Mouse (Mus musculus) NIH3T3 (cell line): ENCODE measurements around the gene Zdhhc13.
A peak's percentile ranks its signal among the peaks of the same experiment; 100 is the strongest.

ENCODE experiments used
- DNase-seq: peaks from one replicate; pipeline ENCODE4 v3.0.0-alpha.2; 2012; ENCODE audit warnings: low read depth

Gene Zdhhc13

DNA sequence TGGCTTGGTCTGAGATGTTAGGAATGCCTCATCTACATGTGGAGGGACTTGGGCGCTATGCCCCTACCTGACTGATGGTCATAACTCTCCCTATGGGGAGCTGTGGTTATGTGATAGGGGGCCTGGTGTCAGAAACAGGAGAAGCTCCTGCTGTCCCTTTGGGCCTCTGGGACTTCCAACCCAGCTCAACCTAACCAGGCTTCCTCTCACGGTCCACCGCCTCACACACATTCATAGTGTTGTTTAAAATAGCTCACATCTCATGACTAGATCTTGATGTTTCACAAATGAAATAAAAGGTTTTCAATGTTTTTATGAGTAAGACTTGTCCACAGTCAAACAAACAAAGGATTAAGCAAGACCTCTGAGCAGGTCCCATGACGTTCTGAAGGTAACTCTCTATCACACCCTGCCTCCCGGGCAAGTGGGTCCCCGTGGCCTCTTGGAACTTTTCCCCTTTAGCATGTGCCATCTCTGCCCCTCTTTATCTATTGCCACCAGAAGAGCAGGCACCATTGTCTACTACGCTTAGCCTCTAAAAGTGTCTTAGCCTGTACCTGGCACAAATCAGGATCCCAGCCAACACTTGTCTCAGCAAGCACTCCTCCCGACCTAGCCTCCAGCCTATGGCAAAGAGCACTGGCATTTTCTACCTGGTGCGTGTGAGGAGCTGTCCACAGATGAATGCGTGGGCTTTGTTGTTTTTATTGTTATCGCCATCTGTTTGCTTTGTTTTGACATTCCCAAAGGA is 3.9 kb upstream of the Zdhhc13 start:
- no peak for DNase-seq

DNA sequence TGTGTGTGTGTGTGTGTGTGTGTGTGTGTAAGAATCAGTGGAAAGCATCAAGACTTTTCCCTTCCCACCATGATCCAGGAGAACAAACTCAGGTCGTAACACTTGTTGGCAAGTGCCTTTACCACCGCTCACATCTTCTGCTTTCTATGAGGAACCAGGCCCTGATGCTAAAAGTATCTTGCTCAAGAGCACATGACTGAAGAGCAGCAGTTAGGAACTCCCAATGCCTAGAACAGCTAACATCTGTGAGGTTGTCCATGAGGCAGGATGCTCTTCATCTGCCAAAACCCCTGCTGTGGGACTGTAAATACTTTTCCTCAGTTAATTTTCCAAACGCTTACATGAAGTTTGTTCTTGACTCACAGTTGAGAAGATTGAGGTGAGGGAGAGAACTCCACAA is 455 bp upstream of the Zdhhc13 start:
- no peak for DNase-seq

DNA sequence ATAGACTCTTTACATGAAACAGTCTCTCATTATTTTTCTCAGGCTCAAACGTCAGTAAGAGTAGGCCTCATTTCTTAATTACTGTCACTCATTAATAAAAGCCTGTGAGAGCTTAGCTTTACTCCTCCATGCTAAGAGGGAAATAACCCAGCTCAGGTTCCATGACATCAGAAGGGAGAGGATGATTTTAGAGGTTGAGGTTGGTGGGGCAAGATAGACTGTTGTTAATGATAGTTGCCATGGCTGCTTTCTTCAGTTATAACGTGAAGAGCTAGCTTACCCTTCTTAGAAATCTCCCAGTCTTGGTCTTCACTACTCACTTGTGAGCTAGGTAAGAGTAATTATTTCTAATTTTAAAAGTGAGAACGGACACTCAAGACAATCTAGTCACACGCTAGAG is 1.3 kb downstream of the Zdhhc13 start:
- no peak for DNase-seq

GRCm38 (mm10) chr7:48791412-48791811 is 2.6 kb downstream of the Zdhhc13 start:
- no peak for DNase-seq

GRCm38 (mm10) chr7:48795130-48795529 is 6.3 kb downstream of the Zdhhc13 start:
- no peak for DNase-seq

DNA sequence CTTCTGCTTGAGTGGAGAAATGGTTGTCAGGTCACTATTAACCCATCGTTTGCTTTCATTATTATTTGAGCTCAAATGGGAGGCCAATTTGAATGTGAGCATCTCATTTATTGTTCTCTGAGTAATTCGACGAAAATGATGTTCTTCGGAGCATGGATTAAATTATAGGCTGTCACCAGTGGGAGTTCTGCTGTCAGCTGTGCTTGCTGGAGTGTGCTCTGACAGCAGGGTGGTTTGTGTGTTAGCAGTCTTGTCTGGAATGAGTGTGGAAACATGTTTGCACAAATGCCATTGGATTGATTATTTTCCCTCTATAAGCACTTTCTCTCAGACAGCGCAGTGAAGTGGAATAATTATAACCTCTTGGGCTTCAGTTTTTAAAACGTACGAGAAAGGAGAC is 14.6 kb downstream of the Zdhhc13 start:
- no peak for DNase-seq

GRCm38 (mm10) chr7:48806587-48806986 is 17.8 kb downstream of the Zdhhc13 start:
- DNase-seq = no peak

DNA sequence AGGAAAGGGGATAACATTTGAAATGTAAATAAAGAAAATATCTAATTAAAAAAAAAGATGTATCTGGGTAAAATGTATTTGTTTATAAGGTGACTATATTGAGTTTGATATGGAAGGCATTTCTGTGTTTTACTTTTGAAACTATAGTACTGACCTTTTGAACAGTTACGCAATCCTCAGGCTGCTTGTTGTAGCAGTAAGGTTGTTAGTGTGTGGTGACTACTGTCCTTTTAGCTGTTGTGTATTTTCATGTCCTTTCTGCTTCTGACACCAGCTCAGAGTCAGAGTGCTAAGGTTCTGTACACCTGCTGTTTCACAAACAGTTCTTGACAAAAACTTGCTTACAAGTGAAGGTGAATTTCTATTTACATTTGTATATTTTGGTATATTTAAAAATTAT is 21.8 kb downstream of the Zdhhc13 start:
- DNase-seq = no peak

- peak; percentile 17 for DNase-seq
These were observed 23.6 kb downstream of the Zdhhc13 start for GRCm38 (mm10) chr7:48812358-48812757.

GRCm38 (mm10) chr7:48813594-48813993 is 24.8 kb downstream of the Zdhhc13 start:
- peak; percentile 51 for DNase-seq

DNA sequence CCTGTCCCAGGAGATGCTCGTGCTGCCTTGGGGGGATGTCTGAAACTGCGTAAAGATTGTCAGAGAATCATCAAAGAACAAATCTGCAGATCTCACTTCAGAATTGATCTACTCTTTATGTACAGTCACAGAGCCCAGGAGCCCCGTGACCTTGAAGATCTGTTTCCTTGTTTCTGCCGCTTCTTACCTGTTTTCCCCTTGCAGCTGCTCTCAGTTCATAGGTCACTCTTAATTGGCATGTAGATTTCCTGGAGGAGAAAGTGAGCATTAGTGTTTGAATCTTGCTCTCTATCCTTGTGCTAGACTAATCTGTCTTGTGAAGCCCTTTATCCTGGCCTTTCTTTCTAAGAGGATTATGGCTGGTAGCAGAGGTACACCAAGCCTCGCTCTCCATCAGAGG is 32.9 kb downstream of the Zdhhc13 start:
- DNase-seq = no peak

GRCm38 (mm10) chr7:48823621-48824020 is 34.8 kb downstream of the Zdhhc13 start:
- DNase-seq = no peak

GRCm38 (mm10) chr7:48824671-48825070 is 35.9 kb downstream of the Zdhhc13 start:
- DNase-seq = no peak

GRCm38 (mm10) chr7:48825170-48825569 is 36.4 kb downstream of the Zdhhc13 start:
- DNase-seq = no peak

- DNase-seq = no peak
These were observed 40.5 kb downstream of the Zdhhc13 start for GRCm38 (mm10) chr7:48829177-48829910.

DNA sequence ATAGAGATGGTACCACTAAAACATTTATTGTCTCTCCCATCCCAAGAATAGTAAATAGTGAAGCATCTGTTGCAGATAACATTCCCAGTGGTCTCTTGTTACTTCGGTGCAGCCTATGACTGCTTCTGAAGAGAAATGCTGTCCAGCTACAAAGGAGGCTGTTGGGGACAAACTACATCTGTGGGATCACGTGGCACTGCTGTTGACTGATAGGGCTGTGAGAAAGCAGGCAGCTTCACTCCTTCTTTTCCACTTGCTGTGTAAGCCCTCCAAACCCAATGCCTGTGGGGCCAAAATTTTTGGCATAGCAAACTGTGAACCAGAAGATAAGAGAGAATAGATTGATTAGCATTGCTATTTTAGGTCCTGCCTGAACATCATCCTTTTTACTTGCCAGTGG is 41.6 kb downstream of the Zdhhc13 start:
- DNase-seq = no peak

DNA sequence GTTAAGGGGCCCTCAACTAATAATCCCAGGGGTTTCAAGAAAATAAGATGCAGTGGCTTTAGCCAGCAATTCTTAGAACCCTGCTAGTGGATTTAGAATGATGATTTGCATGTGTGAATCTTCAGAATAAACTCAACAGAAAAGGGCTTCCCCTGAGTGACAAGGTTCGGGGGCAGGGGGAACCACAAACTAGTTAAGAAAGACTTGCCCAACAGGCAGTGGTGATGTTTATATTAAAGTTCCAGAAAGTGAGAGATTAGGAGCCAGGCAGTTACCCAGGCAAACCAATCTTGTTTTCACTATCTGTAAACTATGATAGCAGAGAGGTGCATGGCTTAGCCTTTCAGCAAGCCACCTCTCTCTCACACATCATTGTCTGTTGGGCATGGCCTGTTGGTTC is 43.9 kb downstream of the Zdhhc13 start:
- no peak for DNase-seq

- no peak for DNase-seq
These were observed 45.7 kb downstream of the Zdhhc13 start for GRCm38 (mm10) chr7:48834371-48834970.

DNA sequence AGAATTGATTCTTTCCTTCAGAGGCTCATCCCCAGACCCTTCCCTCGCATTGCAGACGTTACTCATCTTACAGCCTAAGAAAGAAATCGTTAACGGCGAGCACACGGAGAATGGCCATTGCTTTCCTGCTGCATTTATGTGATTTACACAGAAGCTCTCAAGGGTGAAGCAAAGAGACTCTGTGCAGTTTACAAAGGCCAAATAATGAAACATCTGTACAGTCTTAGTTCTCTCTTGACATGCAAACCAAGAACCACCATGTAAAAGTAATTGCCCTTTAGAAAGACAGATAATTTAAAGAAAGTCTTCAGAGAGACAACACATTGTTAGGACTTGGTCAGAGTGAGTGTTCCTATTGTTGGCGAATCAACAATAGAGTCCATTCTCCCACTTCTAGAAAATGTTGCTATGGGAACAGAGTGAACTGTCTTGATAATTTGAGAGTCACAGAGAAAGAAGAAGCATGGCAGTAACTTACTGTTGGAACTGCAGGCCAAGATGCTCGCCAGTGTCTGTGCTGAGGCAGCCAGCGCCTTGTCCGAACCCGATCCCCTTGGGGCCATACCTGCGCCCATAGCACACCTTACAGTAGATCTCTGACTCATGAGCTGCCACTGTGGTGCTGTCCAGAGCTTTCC is 46.3 kb downstream of the Zdhhc13 start:
- no peak for DNase-seq

DNA sequence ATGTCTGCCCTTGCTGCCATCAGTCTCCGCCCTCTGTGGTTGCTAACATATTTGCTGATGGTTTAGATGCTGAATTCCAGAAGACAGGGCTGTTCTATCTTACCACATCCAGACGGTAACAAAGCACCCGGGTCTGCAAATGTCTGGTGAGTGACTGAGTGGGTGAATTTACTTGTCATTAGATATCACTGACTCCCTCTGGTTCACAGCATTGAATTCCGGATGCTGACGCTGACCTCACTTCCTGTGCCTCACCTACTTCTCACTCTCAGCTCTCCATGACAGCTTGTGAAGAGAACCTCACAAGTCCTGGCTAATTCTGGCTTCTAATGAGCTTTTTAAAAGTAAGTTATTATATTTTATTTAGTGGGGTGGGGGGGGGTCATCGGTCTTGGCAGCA is 48.1 kb downstream of the Zdhhc13 start:
- DNase-seq = no peak

GRCm38 (mm10) chr7:48838434-48838833 is 49.6 kb downstream of the Zdhhc13 start:
- DNase-seq = peak; percentile 16

GRCm38 (mm10) chr7:48840545-48840944 is 51.7 kb downstream of the Zdhhc13 start:
- no peak for DNase-seq

- no peak for DNase-seq
These were observed 52.7 kb downstream of the Zdhhc13 start for GRCm38 (mm10) chr7:48841538-48841937.
